Comparison of ENCODE assay signal across 10 mouse cellular contexts in the genomic region with DNA sequence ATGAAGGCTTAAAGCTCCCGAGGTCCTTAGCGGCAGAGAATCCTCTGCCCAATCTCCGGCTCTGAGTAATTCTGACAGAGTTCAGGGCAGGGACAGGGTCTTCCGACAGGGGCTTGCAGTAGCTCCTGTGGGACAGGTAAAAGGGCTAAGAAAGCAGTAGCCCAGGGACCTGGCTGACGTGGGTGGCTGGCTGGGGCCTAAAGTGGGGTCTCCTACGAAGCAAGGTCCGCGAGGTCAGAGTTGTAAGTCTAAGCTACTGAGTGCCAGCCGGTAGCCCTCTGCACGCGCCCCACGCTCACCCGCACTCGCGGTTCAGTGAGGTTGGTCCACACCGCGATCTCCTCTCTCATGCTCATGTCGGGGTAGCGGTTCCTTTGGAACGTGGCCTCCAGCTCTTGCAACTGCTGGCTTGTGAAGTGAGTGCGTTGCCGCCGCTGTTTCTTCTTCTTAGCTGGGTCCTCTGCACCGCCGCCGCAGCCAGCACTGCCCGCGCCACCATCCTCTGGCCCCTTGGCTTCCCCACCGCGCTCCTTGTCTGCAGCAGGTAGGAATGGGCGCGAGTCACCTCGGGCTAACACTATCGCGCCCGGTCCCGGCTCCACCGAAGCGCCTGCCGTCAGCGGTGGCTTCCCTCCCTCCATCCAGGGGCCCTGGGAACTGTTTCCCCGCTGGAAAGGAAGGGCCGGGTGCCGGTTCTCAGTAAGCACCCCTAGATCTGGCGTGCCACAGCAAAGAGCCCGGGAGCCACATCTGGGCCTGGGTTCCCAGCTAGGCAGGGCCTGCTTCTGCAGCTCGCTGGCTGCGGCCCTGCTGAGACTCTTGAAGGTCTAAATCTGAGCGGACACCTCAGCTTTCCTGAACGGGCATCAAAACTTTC. TPM values are rescaled to one million over a fixed set of nuclear protein-coding genes. Genes with fewer than 3 reads are reported as not detected.
DNase-seq lines count a peak whose midpoint lies in the region; ATAC-seq lines count a peak whose summit lies in the region.
"Had no signal": no experiment of that assay in that cellular context is flagged by ENCODE, and none has a peak within 500 bp of the region (broad histone marks: within the 10 kb centered on the region; RNA-seq: fewer than 3 reads in every experiment).

No protein-coding gene starts in this region.

- H3K27me3 ChIP-seq in forebrain, embryonic 13.5 days = peaks cover 94% of the 10 kb centered on the region
- H3K27me3 ChIP-seq in forebrain, embryonic 14.5 days (replicated peaks; ENCODE audit: control insufficient read depth, insufficient read depth, low read length) = peaks cover 89% of the 10 kb centered on the region
- H3K27me3 ChIP-seq in limb, embryonic 10.5 days (ENCODE audit: low read depth, poor library complexity, severe bottlenecking) = peaks cover 94% of the 10 kb centered on the region

- 0 out of 2 replicates have a peak overlapping the region, but pooled peaks have one; percentile 4 for H3K4me3 ChIP-seq in forebrain, embryonic 13.5 days
- no peak overlapping the region for H3K4me3 ChIP-seq in forebrain, embryonic 14.5 days (ENCODE audit: low read depth, low read length)
- peak overlapping the region; percentile 56 for H3K4me3 ChIP-seq in limb, embryonic 10.5 days

- no peak for ATAC-seq in forebrain, embryonic 13.5 days
- no peak for ATAC-seq in forebrain, embryonic 14.5 days

- H3K9me3 ChIP-seq in forebrain, embryonic 13.5 days (replicated peaks) = no peaks in the 10 kb centered on the region
- H3K9me3 ChIP-seq in forebrain, embryonic 14.5 days (replicated peaks; ENCODE audit: control insufficient read depth, low read length) = no peaks in the 10 kb centered on the region
- H3K9me3 ChIP-seq in limb, embryonic 10.5 days (replicated peaks) = no peaks in the 10 kb centered on the region

- peaks cover 31% of the 10 kb centered on the region for H3K4me1 ChIP-seq in forebrain, embryonic 13.5 days
- H3K4me1 ChIP-seq in forebrain, embryonic 14.5 days (ENCODE audit: control insufficient read depth, insufficient read depth, low read length) = no peaks in the 10 kb centered on the region
- H3K4me1 ChIP-seq in limb, embryonic 10.5 days = peaks cover 74% of the 10 kb centered on the region

- H3K27ac ChIP-seq in forebrain, embryonic 13.5 days = no peak overlapping the region
- H3K27ac ChIP-seq in forebrain, embryonic 14.5 days (ENCODE audit: low read depth, low read length) = no peak overlapping the region
- H3K27ac ChIP-seq in limb, embryonic 10.5 days = peak overlapping the region; percentile 90

- under 1% methylated on average over 50 of the region's 50 CpGs for WGBS in forebrain, embryonic 13.5 days
- under 1% methylated on average over 50 of the region's 50 CpGs for WGBS in forebrain, embryonic 14.5 days
- WGBS in limb, embryonic 10.5 days = under 1% methylated on average over 50 of the region's 50 CpGs

- no peaks in the 10 kb centered on the region for H3K36me3 ChIP-seq in forebrain, embryonic 13.5 days (ENCODE audit: poor library complexity, severe bottlenecking)
- H3K36me3 ChIP-seq in forebrain, embryonic 14.5 days (ENCODE audit: control insufficient read depth, insufficient read depth, low read length) = no peaks in the 10 kb centered on the region
- H3K36me3 ChIP-seq in limb, embryonic 10.5 days = peaks cover 26% of the 10 kb centered on the region; the same call in 1 of the 2 replicates

- no peak for DNase-seq in forebrain, embryonic 14.5 days (ENCODE audit: low spot score)
- DNase-seq in urinary bladder, postnatal 25 days (ENCODE audit: low spot score) = peak; percentile 23
- DNase-seq in urinary bladder, adult 2 months (ENCODE audit: low spot score) = no peak
- DNase-seq in limb, embryonic 10.5 days (ENCODE audit: low spot score) = peak; percentile 74
- no peak for DNase-seq in spleen, postnatal 4 days (ENCODE audit: low spot score in 2 of 2)
- DNase-seq in spleen, postnatal 36 days (ENCODE audit: low spot score in 2 of 2) = no peak
- no peak for DNase-seq in layer of hippocampus, postnatal 10 days (ENCODE audit: low spot score in 2 of 2)
- DNase-seq: lung, postnatal 4 days had no signal

- no peak overlapping the region for H3K4me2 ChIP-seq in forebrain, embryonic 13.5 days
- H3K4me2 ChIP-seq in forebrain, embryonic 14.5 days (ENCODE audit: low read length) = no peak overlapping the region

- H3K9ac ChIP-seq in forebrain, embryonic 13.5 days = no peak overlapping the region
- H3K9ac ChIP-seq in forebrain, embryonic 14.5 days (ENCODE audit: low read length) = no peak overlapping the region

RNA-seq across cellular contexts. Expression of gene Pitx1, which starts 7.6 kb away (rescaled TPM):
- not detected in 2 replicates for polyA plus RNA-seq in forebrain, embryonic 13.5 days (2015; fragmentation: Nextera tagmentation; extraction: Ambion mirVana)
- polyA plus RNA-seq in forebrain, embryonic 14.5 days (2014; fragmentation: Nextera tagmentation; extraction: Ambion mirVana) = not detected in 2 replicates
- 64.7 and 83.9 TPM in 2 replicates for polyA plus RNA-seq in urinary bladder, adult 2 months (2012; rRNA removed)
- 77.9 and 151 TPM in 2 replicates for polyA plus RNA-seq in limb, embryonic 10.5 days (2016; fragmentation: Nextera tagmentation; extraction: Ambion mirVana)
- total RNA-seq in layer of hippocampus, postnatal 10 days (2021) = not detected

RNA-seq across cellular contexts. Expression of gene Catsper3, which starts 44.0 kb away (rescaled TPM):
- 0.17 TPM in 1 of 2 replicates, not detected in the other for polyA plus RNA-seq in forebrain, embryonic 13.5 days (2015; fragmentation: Nextera tagmentation; extraction: Ambion mirVana)
- polyA plus RNA-seq in forebrain, embryonic 14.5 days (2014; fragmentation: Nextera tagmentation; extraction: Ambion mirVana) = not detected in 2 replicates
- polyA plus RNA-seq in urinary bladder, adult 2 months (2012; rRNA removed) = 0.22 and 0.32 TPM in 2 replicates
- 0.25 TPM in 1 of 2 replicates, not detected in the other for polyA plus RNA-seq in limb, embryonic 10.5 days (2016; fragmentation: Nextera tagmentation; extraction: Ambion mirVana)
- total RNA-seq in layer of hippocampus, postnatal 10 days (2021) = under 1 TPM in 1 of 2 experiments, not detected in 1; 0.37 TPM
- total RNA-seq: gastrocnemius, postnatal 4 days had no signal

Comparison
In these comparisons a context has a peak if more than half of its experiments do, and no peak if none do; other contexts are left out.
1. DNase-seq: peak in urinary bladder, postnatal 25 days (single experiment) and limb, embryonic 10.5 days (single experiment); none in forebrain, embryonic 14.5 days (single experiment), urinary bladder, adult 2 months (single experiment), spleen, postnatal 4 days (0 of 2), spleen, postnatal 36 days (0 of 2) and layer of hippocampus, postnatal 10 days (0 of 2).
2. RNA of gene Pitx1, which starts 7.6 kb away (polyA plus RNA-seq): 77.9 to 151 TPM in limb, embryonic 10.5 days and 64.7 to 83.9 TPM in urinary bladder, adult 2 months; not detected in forebrain, embryonic 13.5 days and not detected in forebrain, embryonic 14.5 days; every median in the first group is over 10 times any median in the second.